Mouse (Mus musculus) ES-E14 (cell line): Measurements from ENCODE around the gene Cntn4. TPM values are rescaled to one million over a fixed set of nuclear protein-coding genes. Genes with fewer than 3 reads are reported as not detected.

Experiments
- DNase-seq: peaks from one replicate; pipeline ENCODE4 v3.0.0-alpha.2; 2013; ENCODE audit warnings: low read depth, low spot score
- H3K27ac ChIP-seq: 2 replicates; pipeline ENCODE4 v1.5.1; 2012; ENCODE audit warnings: low read depth, mild to moderate bottlenecking, low read length, moderate library complexity, mixed read lengths; ENCODE audit not compliant: poor library complexity, insufficient read depth, severe bottlenecking
- H3K36me3 ChIP-seq: 2 replicates; pipeline ENCODE4 v1.6.1; 2012; ENCODE audit warnings: mild to moderate bottlenecking, low read length, moderate library complexity, mixed read lengths; ENCODE audit not compliant: control insufficient read depth, poor library complexity, insufficient read depth, severe bottlenecking
- H3K4me1 ChIP-seq, 2 experiments: fragments of 150-350 bp in 1 of 2; sonication (generic) in 1 of 2; 2 replicates each; pipeline ENCODE4 v1.6.1; 2012; ENCODE audit warnings: low read length in 2 of 2, mild to moderate bottlenecking in 1 of 2, mixed read lengths in 1 of 2; ENCODE audit not compliant: control insufficient read depth in 2 of 2, insufficient read depth in 2 of 2, poor library complexity in 1 of 2
- H3K4me3 ChIP-seq, 2 experiments: fragments of 150-350 bp in 1 of 2; sonication (generic) in 1 of 2; 2 replicates each; pipeline ENCODE4 v1.5.1; 2012; ENCODE audit warnings: low read length in 2 of 2, low read depth in 1 of 2, mild to moderate bottlenecking in 1 of 2, mixed read lengths in 1 of 2; ENCODE audit not compliant: insufficient read depth in 1 of 2, poor library complexity in 1 of 2, severe bottlenecking in 1 of 2
- H3K9ac ChIP-seq: 2 replicates; pipeline ENCODE4 v1.6.1; 2012; ENCODE audit warnings: low read depth, mild to moderate bottlenecking, low read length, mixed read lengths; ENCODE audit not compliant: poor library complexity, insufficient read depth, severe bottlenecking
- H3K9me3 ChIP-seq: fragments of 150-350 bp; sonication (generic); 2 replicates; pipeline ENCODE4 v1.6.1; 2012; ENCODE audit warnings: low read depth, mild to moderate bottlenecking, low read length; ENCODE audit not compliant: control insufficient read depth, insufficient read depth
- CHD2 ChIP-seq: IDR thresholded peaks from 2 replicates; pipeline ENCODE4 v1.6.1; 2014; ENCODE audit warnings: mild to moderate bottlenecking, low read depth, low read length, inconsistent platforms
- HCFC1 ChIP-seq: IDR thresholded peaks from 2 replicates; pipeline ENCODE4 v1.6.1; 2012; ENCODE audit warnings: low read length, inconsistent platforms, borderline replicate concordance; ENCODE audit not compliant: insufficient read depth
- MAFK ChIP-seq: IDR thresholded peaks from 2 replicates; pipeline ENCODE4 v1.6.1; 2014; ENCODE audit warnings: mild to moderate bottlenecking, low read depth, low read length, inconsistent platforms; ENCODE audit not compliant: insufficient read depth
- ZC3H11A ChIP-seq: IDR thresholded peaks from 2 replicates; pipeline ENCODE4 v1.6.1; 2012; ENCODE audit warnings: low read depth, mild to moderate bottlenecking, inconsistent platforms, low read length, borderline replicate concordance
- ZNF384 ChIP-seq: IDR thresholded peaks from 2 replicates; pipeline ENCODE4 v1.6.1; 2012; ENCODE audit warnings: low read depth, low read length, inconsistent platforms
- in situ Hi-C, 2 experiments: fragments of 600-800 bp; cut with MboI; formaldehyde crosslinking; loops; one replicate each; pipeline ENCODE4 v1.15.1; 2025; ENCODE audit warnings: low sequenced_read_pairs in 2 of 2, inconsistent platforms in 1 of 2; ENCODE audit not compliant: unreplicated experiment in 2 of 2
- total RNA-seq: library from RNA; depleted of rRNA; stranded (reverse); fragments of 300-350 nt; gene quantifications from 2 replicates; pipeline ENCODE4 v1.2.3, GENCODE M21; 2012

Gene Cntn4
- total RNA-seq, 1 experiment, result 0.80 TPM

DNA sequence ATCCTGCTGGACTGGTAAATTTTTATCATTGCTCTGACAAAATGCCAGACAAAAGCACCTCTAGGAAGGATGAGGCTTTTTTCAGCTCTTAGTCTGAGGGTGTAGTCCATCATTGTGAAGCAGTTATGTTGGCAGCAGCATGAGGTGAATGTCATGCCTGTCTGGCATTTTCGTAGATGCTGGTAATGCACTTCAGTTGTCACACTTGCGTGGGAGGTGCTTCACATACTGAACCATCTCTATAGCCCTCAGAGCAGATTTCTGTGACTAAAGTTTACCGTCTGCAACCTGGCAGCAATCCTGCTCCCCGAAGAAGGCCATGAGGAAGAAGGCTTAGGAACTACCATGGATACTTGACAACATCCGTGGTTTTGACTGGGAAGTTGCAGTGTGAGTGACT is 335.6 kb downstream of the Cntn4 start:
- Histone ChIP-seq H3K9me3 (no peaks in the 10 kb centered on the region), H3K4me3 (no peak overlapping the region), H3K27ac (no peak overlapping the region), H3K36me3 (no peaks in the 10 kb centered on the region), H3K4me1 (no peaks in the 10 kb centered on the region), H3K9ac (no peak overlapping the region)
- no peak for TF ChIP-seq ZC3H11A
- TF ChIP-seq HCFC1, result no peak
- no peak for TF ChIP-seq CHD2
- TF ChIP-seq MAFK, result no peak
- TF ChIP-seq ZNF384, result no peak
- in situ Hi-C loops, result no loop called here
- no peak for DNase-seq

DNA sequence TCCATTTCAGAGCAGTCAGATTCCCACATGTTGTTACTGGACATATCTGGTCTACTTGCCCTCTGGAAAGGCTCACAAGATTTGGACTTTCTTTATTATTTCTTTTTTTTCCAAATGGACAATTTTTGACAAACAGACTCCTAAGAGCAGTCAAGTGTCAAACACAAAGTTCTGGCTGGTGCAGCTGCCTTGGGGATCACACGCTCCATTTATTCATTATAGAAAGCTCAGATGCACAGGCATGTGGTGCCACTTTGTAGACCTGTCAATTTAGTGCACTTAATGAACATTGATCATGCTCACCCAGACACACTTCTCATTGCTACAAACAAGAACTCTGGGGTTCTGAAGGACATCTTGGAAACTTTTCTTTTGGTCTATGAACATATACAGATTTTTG is 337.7 kb downstream of the Cntn4 start:
- Histone ChIP-seq H3K9ac (no peak overlapping the region), H3K9me3 (no peaks in the 10 kb centered on the region), H3K36me3 (no peaks in the 10 kb centered on the region), H3K4me3 (no peak overlapping the region), H3K27ac (no peak overlapping the region), H3K4me1 (no peaks in the 10 kb centered on the region)
- TF ChIP-seq CHD2, result no peak
- in situ Hi-C loops, result no loop called here
- no peak for DNase-seq

DNA sequence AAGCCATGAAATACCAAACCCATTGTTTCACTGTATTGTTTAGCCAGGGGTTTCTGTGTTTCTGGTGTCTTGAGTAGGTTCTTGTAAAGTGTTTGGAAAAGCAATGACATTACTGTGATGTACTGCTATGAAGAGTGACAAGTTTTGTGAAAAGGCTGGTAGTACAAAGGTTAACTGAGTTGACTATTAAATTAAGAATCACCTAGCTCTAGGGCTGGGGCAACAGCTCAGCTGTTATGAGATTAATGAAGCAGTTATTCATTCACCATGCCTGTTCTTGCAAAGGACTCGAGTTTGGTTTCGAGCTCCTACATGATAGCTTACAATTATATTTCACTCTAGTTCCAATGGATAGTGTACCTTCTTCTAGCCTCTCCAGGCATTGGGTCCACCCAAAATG is 371.4 kb downstream of the Cntn4 start:
- Histone ChIP-seq H3K9me3 (no peaks in the 10 kb centered on the region), H3K4me1 (no peaks in the 10 kb centered on the region), H3K4me3 (no peak overlapping the region), H3K36me3 (no peaks in the 10 kb centered on the region), H3K9ac (no peak overlapping the region), H3K27ac (no peak overlapping the region)
- in situ Hi-C loops, result no loop called here
- TF ChIP-seq ZC3H11A (no peak), CHD2 (no peak), HCFC1 (no peak), MAFK (no peak), ZNF384 (no peak)
- no peak for DNase-seq

DNA sequence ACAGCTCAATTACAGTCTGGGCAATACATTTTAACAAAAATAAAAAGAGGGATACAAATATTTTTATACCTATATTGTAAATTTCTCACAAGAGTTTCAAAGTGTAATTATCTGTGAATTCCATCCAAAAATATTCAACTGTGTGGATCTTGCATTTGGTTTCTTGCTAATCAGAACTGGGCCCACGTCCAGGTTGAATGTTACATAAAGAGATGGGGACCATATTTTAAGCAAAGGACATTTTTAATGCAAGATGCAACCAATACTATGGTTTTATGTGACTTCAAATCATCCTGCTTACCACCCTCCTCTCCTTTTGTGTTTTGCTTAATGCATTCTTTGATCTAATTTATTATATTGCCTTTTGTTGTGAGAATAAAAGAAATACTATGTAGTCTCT is 378.7 kb downstream of the Cntn4 start:
- Histone ChIP-seq H3K9me3 (no peaks in the 10 kb centered on the region), H3K27ac (no peak overlapping the region), H3K4me3 (no peak overlapping the region), H3K36me3 (no peaks in the 10 kb centered on the region), H3K9ac (no peak overlapping the region), H3K4me1 (no peaks in the 10 kb centered on the region)
- TF ChIP-seq ZC3H11A (no peak), ZNF384 (no peak), CHD2 (no peak), HCFC1 (no peak), MAFK (no peak)
- no peak for DNase-seq
- in situ Hi-C loops, result no loop called here

DNA sequence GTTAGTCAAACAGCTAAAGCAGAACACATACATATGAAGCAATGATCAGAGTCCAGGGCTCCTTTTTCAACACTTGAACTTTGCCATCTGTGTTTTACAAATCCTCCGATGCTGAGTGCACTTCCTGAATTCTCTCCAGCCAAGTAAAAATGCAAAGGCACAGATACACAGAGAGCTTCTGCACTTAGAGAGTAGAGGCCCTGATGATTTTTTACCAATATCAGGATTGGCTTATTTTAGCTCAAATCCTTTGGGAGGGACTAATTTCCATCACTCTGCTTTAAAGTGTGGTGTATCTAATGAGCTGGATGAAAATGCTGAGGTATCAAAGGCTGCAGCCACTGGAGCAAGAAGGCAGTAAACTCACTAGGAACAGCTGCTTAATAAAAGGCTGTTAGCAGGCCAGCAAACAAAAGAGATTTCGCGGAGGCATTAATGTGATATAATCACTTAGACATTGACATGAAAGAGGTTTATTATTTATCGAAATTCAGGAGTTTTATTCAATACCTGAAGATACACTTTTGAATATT is 400.7 kb downstream of the Cntn4 start:
- no peak for TF ChIP-seq ZC3H11A
- TF ChIP-seq CHD2, result no peak
- no peak for TF ChIP-seq MAFK
- TF ChIP-seq ZNF384, result no peak
- no peak for TF ChIP-seq HCFC1
- H3K27ac ChIP-seq, result no peak overlapping the region
- no peaks in the 10 kb centered on the region for H3K9me3 ChIP-seq
- no peak overlapping the region for H3K9ac ChIP-seq
- H3K4me1 ChIP-seq, result no peaks in the 10 kb centered on the region
- in situ Hi-C loops, result no loop called here
- H3K4me3 ChIP-seq, result no peak overlapping the region
- no peak for DNase-seq
- no peaks in the 10 kb centered on the region for H3K36me3 ChIP-seq
